Mouse (Mus musculus): Measurements from ENCODE around the gene Cd244a. TPM values are rescaled to one million over a fixed set of nuclear protein-coding genes. Genes with fewer than 3 reads are reported as not detected.

The Cd244a gene
- total RNA-seq, 1 experiment, result not detected

DNA sequence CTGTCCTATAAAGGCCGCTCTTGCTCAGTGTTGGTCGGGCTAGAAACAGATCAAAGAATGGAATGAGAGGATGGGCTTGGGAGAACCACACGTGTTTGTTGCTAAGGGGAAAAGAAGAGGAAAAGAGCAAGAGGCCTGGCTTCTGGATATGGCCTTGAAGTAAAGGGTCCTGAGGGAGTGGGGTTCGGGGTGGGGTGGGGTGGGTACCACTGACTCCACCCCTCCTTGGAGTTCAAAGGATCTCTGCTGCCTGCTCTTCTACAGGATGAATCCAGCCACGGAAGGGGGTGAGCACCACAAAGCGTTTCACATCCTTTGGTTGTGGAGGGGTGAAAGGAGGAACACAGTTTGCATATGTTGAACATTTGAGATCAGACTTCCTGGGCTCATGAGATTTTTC, 586 bp upstream of the Cd244a start:
- DNase-seq (ENCODE audit: low read depth, low spot score), result no peak
- no peak overlapping the region for H3K9ac ChIP-seq (ENCODE audit: insufficient read depth, low read depth, low read length, poor library complexity, severe bottlenecking)
- no peaks in the 10 kb centered on the region for H3K4me1 ChIP-seq (ENCODE audit: control insufficient read depth in 2 of 2, insufficient read depth in 2 of 2, low read length in 2 of 2, poor library complexity in 1 of 2)
- H3K27ac ChIP-seq (ENCODE audit: insufficient read depth, low read depth, low read length, poor library complexity, severe bottlenecking), result no peak overlapping the region
- no peaks in the 10 kb centered on the region for H3K9me3 ChIP-seq (ENCODE audit: control insufficient read depth, insufficient read depth, low read depth, low read length)
- H3K4me3 ChIP-seq (ENCODE audit: insufficient read depth in 1 of 2, low read depth in 1 of 2, low read length in 2 of 2, poor library complexity in 1 of 2, severe bottlenecking in 1 of 2), result no peak overlapping the region
- in situ Hi-C loops (cut with MboI; ENCODE audit: low sequenced_read_pairs in 2 of 2, unreplicated experiment in 2 of 2), result no loop called here
- no peaks in the 10 kb centered on the region for H3K36me3 ChIP-seq (ENCODE audit: control insufficient read depth, insufficient read depth, low read length, poor library complexity, severe bottlenecking)
- TF ChIP-seq ZNF384 (IDR thresholded peaks at IDR 0.05; ENCODE audit: low read depth, low read length) (no peak), MAFK (IDR thresholded peaks at IDR 0.05; ENCODE audit: insufficient read depth, low read depth, low read length) (no peak), HCFC1 (IDR thresholded peaks at IDR 0.05; ENCODE audit: borderline replicate concordance, insufficient read depth, low read length) (no peak), ZC3H11A (IDR thresholded peaks at IDR 0.05; ENCODE audit: borderline replicate concordance, low read depth, low read length) (no peak)

DNA sequence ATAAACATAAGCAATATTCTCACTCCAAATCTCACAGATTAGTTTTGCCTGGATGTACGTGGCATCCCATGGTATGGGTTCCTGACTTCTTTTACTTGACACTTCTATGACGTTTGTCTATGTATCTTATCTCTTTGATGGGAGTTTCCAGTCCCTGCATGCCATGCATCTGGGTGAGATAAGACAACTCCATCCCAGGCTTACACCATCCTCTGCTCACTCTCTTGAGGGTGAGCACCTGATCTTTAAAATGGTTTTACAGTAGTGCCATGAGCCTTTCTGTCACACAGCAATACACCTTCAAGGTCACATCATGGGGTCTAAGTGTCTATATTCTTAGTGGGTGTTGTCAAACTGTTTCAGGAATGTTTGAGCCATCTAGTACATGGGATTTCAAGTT, 1.3 kb downstream of the Cd244a start:
- no peaks in the 10 kb centered on the region for H3K36me3 ChIP-seq (ENCODE audit: control insufficient read depth, insufficient read depth, low read length, poor library complexity, severe bottlenecking)
- H3K9me3 ChIP-seq (ENCODE audit: control insufficient read depth, insufficient read depth, low read depth, low read length), result no peaks in the 10 kb centered on the region
- in situ Hi-C loops (cut with MboI; ENCODE audit: low sequenced_read_pairs in 2 of 2, unreplicated experiment in 2 of 2), result no loop called here
- no peaks in the 10 kb centered on the region for H3K4me1 ChIP-seq (ENCODE audit: control insufficient read depth in 2 of 2, insufficient read depth in 2 of 2, low read length in 2 of 2, poor library complexity in 1 of 2)
- no peak overlapping the region for H3K4me3 ChIP-seq (ENCODE audit: insufficient read depth in 1 of 2, low read depth in 1 of 2, low read length in 2 of 2, poor library complexity in 1 of 2, severe bottlenecking in 1 of 2)
- no peak overlapping the region for H3K9ac ChIP-seq (ENCODE audit: insufficient read depth, low read depth, low read length, poor library complexity, severe bottlenecking)
- no peak for DNase-seq (ENCODE audit: low read depth, low spot score)
- no peak for TF ChIP-seq CHD2 (IDR thresholded peaks at IDR 0.05; ENCODE audit: low read depth, low read length)
- TF ChIP-seq HCFC1 (IDR thresholded peaks at IDR 0.05; ENCODE audit: borderline replicate concordance, insufficient read depth, low read length), result no peak
- TF ChIP-seq ZC3H11A (IDR thresholded peaks at IDR 0.05; ENCODE audit: borderline replicate concordance, low read depth, low read length), result no peak
- no peak for TF ChIP-seq ZNF384 (IDR thresholded peaks at IDR 0.05; ENCODE audit: low read depth, low read length)
- no peak for TF ChIP-seq MAFK (IDR thresholded peaks at IDR 0.05; ENCODE audit: insufficient read depth, low read depth, low read length)
- H3K27ac ChIP-seq (ENCODE audit: insufficient read depth, low read depth, low read length, poor library complexity, severe bottlenecking), result no peak overlapping the region

DNA sequence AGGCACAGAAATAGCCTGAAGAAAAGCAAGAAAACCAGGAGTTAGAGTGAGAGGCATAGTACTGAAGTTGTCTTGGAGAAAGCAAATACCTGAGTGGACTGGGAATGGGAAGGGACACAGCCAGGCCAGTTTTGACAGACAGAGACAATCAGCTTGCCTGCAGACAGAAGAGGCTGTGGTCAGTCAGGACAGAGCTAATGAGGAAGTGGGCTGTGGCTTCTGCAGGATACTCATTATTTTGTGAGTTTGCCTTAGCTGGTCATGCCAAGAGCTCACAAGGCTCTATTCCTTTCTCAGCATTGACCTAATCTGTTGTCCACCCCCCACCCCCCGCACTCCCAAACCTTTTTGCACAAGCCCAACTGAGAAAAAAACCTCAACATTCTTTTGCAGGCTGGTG, 2.2 kb downstream of the Cd244a start:
- Histone ChIP-seq H3K9ac (ENCODE audit: insufficient read depth, low read depth, low read length, poor library complexity, severe bottlenecking) (no peak overlapping the region), H3K36me3 (ENCODE audit: control insufficient read depth, insufficient read depth, low read length, poor library complexity, severe bottlenecking) (no peaks in the 10 kb centered on the region), H3K4me1 (ENCODE audit: control insufficient read depth in 2 of 2, insufficient read depth in 2 of 2, low read length in 2 of 2, poor library complexity in 1 of 2) (no peaks in the 10 kb centered on the region), H3K27ac (ENCODE audit: insufficient read depth, low read depth, low read length, poor library complexity, severe bottlenecking) (no peak overlapping the region), H3K9me3 (ENCODE audit: control insufficient read depth, insufficient read depth, low read depth, low read length) (no peaks in the 10 kb centered on the region), H3K4me3 (ENCODE audit: insufficient read depth in 1 of 2, low read depth in 1 of 2, low read length in 2 of 2, poor library complexity in 1 of 2, severe bottlenecking in 1 of 2) (no peak overlapping the region)
- in situ Hi-C loops (cut with MboI; ENCODE audit: low sequenced_read_pairs in 2 of 2, unreplicated experiment in 2 of 2), result no loop called here
- no peak for DNase-seq (ENCODE audit: low read depth, low spot score)
- TF ChIP-seq HCFC1 (IDR thresholded peaks at IDR 0.05; ENCODE audit: borderline replicate concordance, insufficient read depth, low read length), result no peak
- no peak for TF ChIP-seq ZC3H11A (IDR thresholded peaks at IDR 0.05; ENCODE audit: borderline replicate concordance, low read depth, low read length)
- TF ChIP-seq MAFK (IDR thresholded peaks at IDR 0.05; ENCODE audit: insufficient read depth, low read depth, low read length), result no peak
- no peak for TF ChIP-seq ZNF384 (IDR thresholded peaks at IDR 0.05; ENCODE audit: low read depth, low read length)
- TF ChIP-seq CHD2 (IDR thresholded peaks at IDR 0.05; ENCODE audit: low read depth, low read length), result no peak

DNA sequence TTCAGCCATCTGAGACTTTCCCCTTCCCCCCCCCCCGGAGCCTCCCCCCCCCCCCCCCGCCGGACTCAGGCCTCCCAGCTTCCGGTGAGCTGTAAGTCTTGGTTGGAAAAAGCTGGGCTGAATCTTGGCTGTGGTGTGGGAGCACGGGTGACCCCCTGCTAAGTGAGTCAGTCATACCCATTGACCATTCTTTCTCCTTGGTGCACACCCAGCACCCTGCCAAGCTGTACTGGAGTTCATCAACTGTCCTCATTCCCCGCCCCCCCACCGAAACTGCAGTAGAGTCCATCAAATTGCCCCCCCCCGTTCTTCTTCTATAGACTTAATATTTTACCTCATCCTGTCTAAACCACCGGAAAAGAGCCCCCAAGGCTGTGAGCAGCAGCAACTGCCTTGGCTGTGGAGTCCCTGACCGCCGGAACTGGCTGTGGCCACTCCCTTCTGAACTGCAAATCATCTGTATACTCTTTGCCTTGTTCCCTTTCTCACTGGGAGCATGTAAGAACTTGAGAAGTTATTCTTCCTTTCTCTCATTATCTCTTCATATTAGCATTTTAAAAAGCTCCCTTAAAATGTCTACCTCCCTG, 2.7 kb downstream of the Cd244a start:
- Histone ChIP-seq H3K4me1 (ENCODE audit: control insufficient read depth in 2 of 2, insufficient read depth in 2 of 2, low read length in 2 of 2, poor library complexity in 1 of 2) (no peaks in the 10 kb centered on the region), H3K27ac (ENCODE audit: insufficient read depth, low read depth, low read length, poor library complexity, severe bottlenecking) (no peak overlapping the region), H3K4me3 (ENCODE audit: insufficient read depth in 1 of 2, low read depth in 1 of 2, low read length in 2 of 2, poor library complexity in 1 of 2, severe bottlenecking in 1 of 2) (no peak overlapping the region), H3K9ac (ENCODE audit: insufficient read depth, low read depth, low read length, poor library complexity, severe bottlenecking) (no peak overlapping the region), H3K9me3 (ENCODE audit: control insufficient read depth, insufficient read depth, low read depth, low read length) (no peaks in the 10 kb centered on the region), H3K36me3 (ENCODE audit: control insufficient read depth, insufficient read depth, low read length, poor library complexity, severe bottlenecking) (no peaks in the 10 kb centered on the region)
- no peak for TF ChIP-seq HCFC1 (IDR thresholded peaks at IDR 0.05; ENCODE audit: borderline replicate concordance, insufficient read depth, low read length)
- no peak for TF ChIP-seq ZNF384 (IDR thresholded peaks at IDR 0.05; ENCODE audit: low read depth, low read length)
- no peak for TF ChIP-seq ZC3H11A (IDR thresholded peaks at IDR 0.05; ENCODE audit: borderline replicate concordance, low read depth, low read length)
- no peak for TF ChIP-seq CHD2 (IDR thresholded peaks at IDR 0.05; ENCODE audit: low read depth, low read length)
- TF ChIP-seq MAFK (IDR thresholded peaks at IDR 0.05; ENCODE audit: insufficient read depth, low read depth, low read length), result no peak
- no peak for DNase-seq (ENCODE audit: low read depth, low spot score)
- in situ Hi-C loops (cut with MboI; ENCODE audit: low sequenced_read_pairs in 2 of 2, unreplicated experiment in 2 of 2), result no loop called here

DNA sequence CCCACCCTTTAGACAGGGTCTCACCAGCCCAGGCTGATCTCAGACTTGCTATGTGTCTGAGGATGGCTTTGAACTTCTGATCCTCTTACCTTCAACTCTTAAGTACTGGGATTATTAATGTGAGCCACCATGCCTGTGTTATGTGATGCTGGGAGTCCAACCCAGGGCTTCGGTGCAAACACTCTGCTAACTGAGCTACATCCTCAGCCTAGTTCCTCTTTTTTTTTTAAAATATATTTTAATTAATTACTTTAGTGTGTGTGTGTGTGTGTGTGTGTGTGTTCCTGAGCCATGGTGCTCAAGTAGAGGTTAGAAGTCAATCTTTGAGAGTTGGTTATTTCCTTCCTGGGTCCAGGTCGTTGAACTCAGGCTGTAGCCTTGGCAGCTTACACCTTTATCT, 4.0 kb downstream of the Cd244a start:
- Histone ChIP-seq H3K9me3 (ENCODE audit: control insufficient read depth, insufficient read depth, low read depth, low read length) (no peaks in the 10 kb centered on the region), H3K27ac (ENCODE audit: insufficient read depth, low read depth, low read length, poor library complexity, severe bottlenecking) (no peak overlapping the region), H3K36me3 (ENCODE audit: control insufficient read depth, insufficient read depth, low read length, poor library complexity, severe bottlenecking) (no peaks in the 10 kb centered on the region), H3K4me1 (ENCODE audit: control insufficient read depth in 2 of 2, insufficient read depth in 2 of 2, low read length in 2 of 2, poor library complexity in 1 of 2) (no peaks in the 10 kb centered on the region), H3K9ac (ENCODE audit: insufficient read depth, low read depth, low read length, poor library complexity, severe bottlenecking) (no peak overlapping the region), H3K4me3 (ENCODE audit: insufficient read depth in 1 of 2, low read depth in 1 of 2, low read length in 2 of 2, poor library complexity in 1 of 2, severe bottlenecking in 1 of 2) (no peak overlapping the region)
- DNase-seq (ENCODE audit: low read depth, low spot score), result no peak
- in situ Hi-C loops (cut with MboI; ENCODE audit: low sequenced_read_pairs in 2 of 2, unreplicated experiment in 2 of 2), result no loop called here
- TF ChIP-seq ZNF384 (IDR thresholded peaks at IDR 0.05; ENCODE audit: low read depth, low read length) (no peak), CHD2 (IDR thresholded peaks at IDR 0.05; ENCODE audit: low read depth, low read length) (no peak), ZC3H11A (IDR thresholded peaks at IDR 0.05; ENCODE audit: borderline replicate concordance, low read depth, low read length) (no peak), MAFK (IDR thresholded peaks at IDR 0.05; ENCODE audit: insufficient read depth, low read depth, low read length) (no peak), HCFC1 (IDR thresholded peaks at IDR 0.05; ENCODE audit: borderline replicate concordance, insufficient read depth, low read length) (no peak)
